Mouse (Mus musculus) forebrain, embryonic 12.5 days (tissue): ENCODE results near the gene 2010111I01Rik. TPM values are rescaled to one million over a fixed set of nuclear protein-coding genes. Genes with fewer than 3 reads are reported as not detected.

Experiments used
- ATAC-seq: fragments of 200-750 bp; cut with Nextera tagmentation; 2 replicates; pipeline ENCODE4 v1.8.0; 2017; ENCODE audit warnings: moderate TSS enrichment; ENCODE audit not compliant: low FRiP score
- H3K27ac ChIP-seq: fragments of 300-500 bp; sonication (generic); 2 replicates; pipeline ENCODE4 v1.5.1; 2016; ENCODE audit warnings: mild to moderate bottlenecking
- H3K27me3 ChIP-seq: fragments of 300-500 bp; sonication (generic); 2 replicates; pipeline ENCODE4 v1.6.1; 2016; ENCODE audit warnings: mild to moderate bottlenecking
- H3K36me3 ChIP-seq: fragments of 300-500 bp; sonication (generic); replicated peaks from 2 replicates; pipeline ENCODE4 v1.6.1; 2016; ENCODE audit warnings: mild to moderate bottlenecking
- H3K4me1 ChIP-seq: fragments of 300-500 bp; sonication (generic); 2 replicates; pipeline ENCODE4 v1.6.1; 2016
- H3K4me2 ChIP-seq: fragments of 300-500 bp; sonication (generic); 2 replicates; pipeline ENCODE4 v1.6.1; 2016; ENCODE audit warnings: mild to moderate bottlenecking, moderate library complexity
- H3K4me3 ChIP-seq: fragments of 300-500 bp; sonication (generic); replicated peaks from 2 replicates; pipeline ENCODE4 v1.5.1; 2016; ENCODE audit warnings: mild to moderate bottlenecking
- H3K9ac ChIP-seq: fragments of 300-500 bp; sonication (generic); 2 replicates; pipeline ENCODE4 v1.6.1; 2016; ENCODE audit warnings: mild to moderate bottlenecking
- H3K9me3 ChIP-seq: fragments of 300-500 bp; sonication (generic); 2 replicates; pipeline ENCODE4 v1.6.1; 2016
- WGBS: fragments of 180-500 bp; shearing (Covaris S2); methylation state at CpG from one replicate; pipeline ENCODE4 v1.1.7; 2016; 5-methylcytosine and 5-hydroxymethylcytosine counted together
- polyA plus RNA-seq: library from polyadenylated mRNA; unstranded; fragments of >200 nt; fragmentation: Nextera tagmentation; extraction: Ambion mirVana; gene quantifications from 2 replicates; pipeline ENCODE4 v1.2.1, GENCODE M21; 2016

2010111I01Rik gene
- polyA plus RNA-seq, 1 experiment from 2014 or later = 34.3 TPM

DNA sequence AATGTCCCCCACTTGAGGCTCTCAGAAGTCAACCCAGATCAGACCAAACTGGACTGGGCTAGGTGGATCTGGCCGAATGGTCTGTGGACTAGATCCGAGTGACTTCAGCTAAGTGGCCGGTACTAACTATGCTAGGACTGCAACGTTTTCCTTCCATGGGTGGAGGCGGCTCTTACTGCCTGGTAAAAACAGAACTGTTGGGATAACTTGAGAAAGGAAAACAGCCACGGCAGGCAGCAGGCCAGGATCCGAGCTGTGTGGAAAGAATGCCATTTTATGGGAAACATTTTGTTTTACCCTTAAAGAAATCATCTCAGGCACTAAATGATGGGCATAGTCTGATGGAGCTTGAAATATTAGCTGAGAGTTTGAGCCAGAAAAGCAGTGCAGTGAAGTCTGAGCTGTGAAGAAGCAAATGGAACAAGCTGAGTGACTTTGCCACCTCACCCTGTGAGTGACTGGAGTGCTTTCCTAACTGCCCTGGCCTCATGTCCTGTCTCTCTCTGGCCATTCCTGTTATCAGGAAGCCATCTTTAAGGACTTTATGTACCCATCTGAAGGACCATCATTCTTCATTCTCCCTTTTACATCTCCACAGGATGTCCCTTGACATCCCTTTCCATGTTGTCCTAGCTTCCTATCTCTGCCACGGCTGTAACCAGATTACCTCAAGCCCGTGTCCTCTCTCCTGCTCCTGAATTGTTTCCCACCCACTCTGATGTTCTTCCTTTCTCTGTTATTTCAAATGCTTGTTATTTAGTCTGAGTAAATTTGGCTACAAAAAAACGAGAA is 277.9 kb downstream of the 2010111I01Rik start:
- no peak for ATAC-seq
- Histone ChIP-seq H3K4me1 (peaks cover 35% of the 10 kb centered on the region), H3K4me3 (no peak overlapping the region), H3K9me3 (no peaks in the 10 kb centered on the region), H3K9ac (no peak overlapping the region), H3K36me3 (no peaks in the 10 kb centered on the region), H3K4me2 (no peak overlapping the region), H3K27me3 (0 out of 2 replicates have a peak, but pooled peaks cover 3% of the 10 kb centered on the region), H3K27ac (no peak overlapping the region)
- 85% methylated on average over 10 of the region's 10 CpGs for WGBS

DNA sequence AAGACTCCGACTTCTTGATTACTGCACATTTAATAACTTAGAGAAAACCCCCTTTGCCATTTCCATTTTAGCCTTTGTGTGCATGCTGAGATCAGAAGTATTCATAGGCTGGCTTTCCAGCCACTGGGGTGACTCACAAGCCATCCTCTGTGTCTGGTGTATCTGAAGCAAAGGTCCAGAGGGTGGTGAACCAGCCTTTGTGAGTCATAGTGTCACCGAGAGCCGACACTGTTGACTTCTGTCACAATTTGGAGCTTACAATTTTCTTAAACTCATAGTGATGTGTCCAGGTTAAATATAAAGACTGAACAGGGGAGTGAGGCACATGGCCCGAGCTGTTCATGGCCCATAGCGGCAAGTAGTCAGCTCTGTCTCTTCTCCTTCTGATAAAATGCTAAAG is 278.9 kb downstream of the 2010111I01Rik start:
- WGBS = 80% methylated on average over 5 of the region's 5 CpGs
- no peak for ATAC-seq
- H3K27ac ChIP-seq = no peak overlapping the region
- no peaks in the 10 kb centered on the region for H3K9me3 ChIP-seq
- H3K4me3 ChIP-seq = no peak overlapping the region
- no peak overlapping the region for H3K4me2 ChIP-seq
- no peaks in the 10 kb centered on the region for H3K36me3 ChIP-seq
- H3K9ac ChIP-seq = no peak overlapping the region
- peaks cover 35% of the 10 kb centered on the region for H3K4me1 ChIP-seq
- H3K27me3 ChIP-seq = 0 out of 2 replicates have a peak, but pooled peaks cover 3% of the 10 kb centered on the region

DNA sequence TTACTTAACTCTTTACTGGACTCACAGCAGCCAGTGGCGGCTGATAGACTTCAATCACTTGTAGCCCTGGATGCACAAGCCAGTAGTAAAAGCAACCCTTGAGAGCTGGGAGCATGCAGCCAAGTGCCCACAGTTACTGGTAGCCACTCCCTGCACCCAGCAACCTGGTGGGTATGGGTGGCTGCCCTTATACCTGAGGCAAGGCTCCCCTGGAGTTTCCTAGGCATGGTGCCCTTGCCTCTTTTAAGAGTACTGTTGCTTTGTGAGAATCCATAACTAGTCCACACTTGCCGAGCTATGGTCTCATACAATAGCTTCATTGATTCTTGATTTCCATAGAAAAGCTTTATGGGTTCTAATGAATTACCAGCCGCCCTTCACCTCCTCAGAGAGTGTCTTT is 279.7 kb downstream of the 2010111I01Rik start:
- Histone ChIP-seq H3K9ac (no peak overlapping the region), H3K9me3 (no peaks in the 10 kb centered on the region), H3K4me1 (peaks cover 29% of the 10 kb centered on the region), H3K4me3 (no peak overlapping the region), H3K4me2 (no peak overlapping the region), H3K27ac (no peak overlapping the region), H3K36me3 (no peaks in the 10 kb centered on the region), H3K27me3 (0 out of 2 replicates have a peak, but pooled peaks cover 3% of the 10 kb centered on the region)
- 34% methylated on average over 3 of the region's 3 CpGs for WGBS
- no peak for ATAC-seq

DNA sequence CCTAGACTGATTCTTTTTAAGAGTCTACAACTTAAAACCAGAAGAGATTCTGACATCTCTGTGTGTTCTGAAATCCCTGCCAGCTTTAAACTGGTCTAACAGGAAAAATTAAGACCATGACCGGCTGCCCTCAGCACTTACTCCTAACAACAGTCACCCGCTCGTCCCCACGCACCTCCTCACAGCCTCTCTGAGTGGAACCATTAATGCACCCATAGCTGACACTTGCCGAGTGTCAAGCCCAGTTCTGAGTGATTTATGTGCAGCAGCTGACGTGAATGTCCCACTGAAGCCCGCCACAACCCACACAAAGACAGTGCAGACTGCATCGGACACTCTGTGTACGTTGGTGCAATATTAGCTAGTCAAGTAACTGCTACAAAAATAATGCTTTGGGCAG is 280.5 kb downstream of the 2010111I01Rik start:
- Histone ChIP-seq H3K4me2 (no peak overlapping the region), H3K27ac (peak overlapping the region; percentile 43; the same call in 1 of the 2 replicates), H3K4me1 (peaks cover 26% of the 10 kb centered on the region), H3K36me3 (no peaks in the 10 kb centered on the region), H3K27me3 (0 out of 2 replicates have a peak, but pooled peaks cover 3% of the 10 kb centered on the region), H3K9me3 (no peaks in the 10 kb centered on the region), H3K4me3 (no peak overlapping the region), H3K9ac (no peak overlapping the region)
- 63% methylated on average over 9 of the region's 9 CpGs for WGBS
- no peak for ATAC-seq

DNA sequence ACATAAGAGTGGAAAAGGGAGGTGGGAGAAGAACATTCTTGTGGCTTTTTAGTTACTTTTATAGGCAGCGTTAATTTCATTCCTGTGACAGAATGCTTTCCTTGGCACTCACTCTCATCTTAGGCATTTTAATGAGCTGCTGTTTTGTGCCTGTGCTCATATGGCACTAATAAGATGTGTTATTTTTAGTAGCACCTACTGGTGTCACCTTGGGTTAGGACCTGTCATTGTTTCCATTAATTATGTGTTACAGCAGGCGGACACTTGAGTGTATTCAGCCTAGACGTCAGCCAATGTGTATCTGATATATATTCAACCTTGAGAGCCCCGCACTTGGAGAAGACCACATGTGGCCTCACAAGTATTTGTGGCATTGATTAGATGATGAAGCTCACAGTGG is 281.1 kb downstream of the 2010111I01Rik start:
- peak; percentile 57; the same call in 1 of the 2 replicates for ATAC-seq
- Histone ChIP-seq H3K9ac (no peak overlapping the region), H3K9me3 (no peaks in the 10 kb centered on the region), H3K4me1 (peaks cover 20% of the 10 kb centered on the region), H3K36me3 (no peaks in the 10 kb centered on the region), H3K27ac (no peak overlapping the region), H3K4me3 (no peak overlapping the region), H3K4me2 (no peak overlapping the region), H3K27me3 (0 out of 2 replicates have a peak, but pooled peaks cover 4% of the 10 kb centered on the region)
- WGBS = 46% methylated on average over 4 of the region's 4 CpGs

DNA sequence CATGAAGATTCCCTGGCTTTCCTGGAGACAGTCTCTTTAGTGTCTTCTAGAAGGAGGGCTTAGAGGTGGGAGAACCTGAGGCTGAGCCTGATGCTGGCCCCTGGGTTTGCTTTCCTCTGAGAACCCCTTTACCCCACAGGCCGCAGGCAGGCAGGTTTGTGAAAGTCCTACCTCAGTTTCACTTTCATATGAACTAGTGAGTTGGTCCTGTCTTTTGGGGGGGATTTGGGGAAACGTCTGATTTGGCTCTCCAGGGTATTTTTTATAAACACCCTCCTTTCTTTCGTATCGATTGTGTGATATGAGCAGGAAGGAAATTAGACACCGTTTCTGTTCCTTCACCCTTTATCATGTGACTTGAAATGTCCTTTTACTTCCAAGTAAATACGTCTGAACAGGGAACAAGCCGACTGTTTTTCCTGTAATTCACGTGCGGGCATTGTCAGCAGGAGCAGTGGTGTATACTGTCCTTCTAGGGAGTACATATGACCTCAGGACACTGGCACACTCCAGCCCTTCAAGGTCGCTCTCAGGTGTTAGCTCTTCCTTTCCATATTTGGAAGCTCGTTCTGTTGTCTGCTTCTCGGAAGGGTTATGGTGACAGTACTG is 281.7 kb downstream of the 2010111I01Rik start:
- Histone ChIP-seq H3K36me3 (no peaks in the 10 kb centered on the region), H3K27ac (no peak overlapping the region), H3K4me2 (no peak overlapping the region), H3K4me1 (peaks cover 19% of the 10 kb centered on the region), H3K4me3 (no peak overlapping the region), H3K9me3 (no peaks in the 10 kb centered on the region), H3K27me3 (0 out of 2 replicates have a peak, but pooled peaks cover 4% of the 10 kb centered on the region), H3K9ac (no peak overlapping the region)
- WGBS = 86% methylated on average over 12 of the region's 12 CpGs
- ATAC-seq = no peak

DNA sequence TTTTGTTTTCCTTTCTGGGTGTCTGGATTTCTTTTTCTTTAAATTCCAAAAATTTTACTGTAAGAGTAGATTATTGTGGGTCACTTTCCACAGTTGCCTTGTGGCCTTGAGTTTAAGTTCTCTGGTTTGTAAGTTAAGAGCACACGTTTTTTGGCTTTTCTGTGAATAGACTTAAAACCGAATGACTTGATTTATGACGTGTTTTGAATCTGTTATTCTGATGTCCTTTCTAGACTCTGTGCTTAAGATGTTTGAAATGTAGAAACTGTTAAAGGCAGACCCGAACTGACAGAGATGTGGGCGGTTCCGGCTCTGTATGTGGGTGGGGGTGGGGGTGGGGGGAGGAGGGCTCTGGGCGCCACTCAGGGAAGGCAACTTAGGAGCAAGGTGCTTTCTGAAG is 282.3 kb downstream of the 2010111I01Rik start:
- Histone ChIP-seq H3K4me3 (no peak overlapping the region), H3K9me3 (no peaks in the 10 kb centered on the region), H3K9ac (no peak overlapping the region), H3K27me3 (0 out of 2 replicates have a peak, but pooled peaks cover 2% of the 10 kb centered on the region), H3K4me1 (peaks cover 20% of the 10 kb centered on the region), H3K27ac (no peak overlapping the region), H3K4me2 (no peak overlapping the region), H3K36me3 (no peaks in the 10 kb centered on the region)
- 77% methylated on average over 7 of the region's 7 CpGs for WGBS
- ATAC-seq = no peak

DNA sequence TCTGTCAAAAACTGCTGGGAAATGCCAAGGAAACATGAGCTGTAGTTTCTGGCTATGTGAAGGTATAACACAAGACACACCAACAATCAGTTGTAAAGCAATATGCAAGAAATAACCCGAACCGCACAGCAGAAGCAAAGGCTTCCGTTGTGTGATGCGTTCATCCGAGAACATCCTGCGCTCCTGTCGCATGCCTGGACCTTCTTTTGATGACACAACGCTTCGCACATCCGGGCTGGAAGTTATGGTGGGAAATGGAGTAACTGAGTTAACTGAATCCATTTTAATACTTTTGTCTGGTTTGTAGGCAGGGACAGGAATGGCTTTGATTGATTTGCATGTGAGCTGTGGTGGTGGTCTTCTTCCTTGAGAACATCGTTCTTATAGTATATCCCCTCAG is 282.9 kb downstream of the 2010111I01Rik start:
- Histone ChIP-seq H3K9me3 (no peaks in the 10 kb centered on the region), H3K27me3 (0 out of 2 replicates have a peak, but pooled peaks cover 2% of the 10 kb centered on the region), H3K4me1 (peaks cover 20% of the 10 kb centered on the region), H3K27ac (no peak overlapping the region), H3K4me3 (no peak overlapping the region), H3K36me3 (no peaks in the 10 kb centered on the region), H3K9ac (no peak overlapping the region), H3K4me2 (no peak overlapping the region)
- ATAC-seq = no peak
- WGBS = 94% methylated on average over 11 of the region's 11 CpGs

DNA sequence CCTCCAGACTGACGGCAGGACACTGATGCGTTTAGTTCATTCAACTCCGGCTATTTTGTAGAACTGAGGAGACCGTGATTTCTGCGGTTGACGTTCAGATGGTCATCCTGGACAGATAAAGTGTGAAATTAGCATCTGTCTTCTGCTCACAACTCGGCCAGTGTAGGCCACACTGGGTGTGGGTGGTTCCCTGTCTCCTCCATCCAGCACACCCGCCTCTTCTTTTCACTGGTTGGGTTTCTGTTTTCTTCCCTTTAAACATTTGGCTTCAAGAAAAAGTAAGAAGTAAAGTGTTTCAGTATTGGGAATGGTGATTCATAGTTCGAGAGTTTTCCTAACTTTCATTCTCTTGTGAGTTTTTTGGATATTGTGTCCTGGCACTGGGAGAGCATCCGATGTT is 283.6 kb downstream of the 2010111I01Rik start:
- Histone ChIP-seq H3K27ac (no peak overlapping the region), H3K4me2 (no peak overlapping the region), H3K27me3 (0 out of 2 replicates have a peak, but pooled peaks cover 2% of the 10 kb centered on the region), H3K9ac (no peak overlapping the region), H3K9me3 (no peaks in the 10 kb centered on the region), H3K36me3 (no peaks in the 10 kb centered on the region), H3K4me3 (no peak overlapping the region), H3K4me1 (peaks cover 20% of the 10 kb centered on the region)
- 91% methylated on average over 10 of the region's 10 CpGs for WGBS
- no peak for ATAC-seq

DNA sequence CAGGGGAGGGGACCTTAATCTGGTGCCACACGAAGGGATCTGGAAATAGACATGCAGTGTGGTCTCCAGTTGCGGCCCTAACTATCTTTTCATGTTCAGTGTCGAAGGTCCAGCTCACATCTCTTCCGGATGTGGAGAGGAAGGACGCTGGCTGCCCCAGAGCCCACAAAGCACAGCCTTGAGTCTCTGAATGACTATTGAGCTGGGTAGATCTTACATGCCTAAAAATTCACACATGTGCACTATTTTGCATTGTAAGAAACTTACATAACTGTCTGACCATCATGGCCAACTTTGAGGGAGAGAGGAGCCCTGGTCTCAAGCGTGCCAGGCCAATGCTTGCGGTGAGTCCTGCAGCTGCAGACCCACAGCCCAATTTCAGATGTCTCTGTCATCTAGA is 284.5 kb downstream of the 2010111I01Rik start:
- H3K27me3 ChIP-seq = 0 out of 2 replicates have a peak, but pooled peaks cover 2% of the 10 kb centered on the region
- H3K4me3 ChIP-seq = no peak overlapping the region
- H3K4me2 ChIP-seq = no peak overlapping the region
- no peak overlapping the region for H3K9ac ChIP-seq
- no peak overlapping the region for H3K27ac ChIP-seq
- peaks cover 13% of the 10 kb centered on the region for H3K4me1 ChIP-seq
- no peak for ATAC-seq
- no peaks in the 10 kb centered on the region for H3K9me3 ChIP-seq
- H3K36me3 ChIP-seq = no peaks in the 10 kb centered on the region
- 95% methylated on average over 7 of the region's 7 CpGs for WGBS

DNA sequence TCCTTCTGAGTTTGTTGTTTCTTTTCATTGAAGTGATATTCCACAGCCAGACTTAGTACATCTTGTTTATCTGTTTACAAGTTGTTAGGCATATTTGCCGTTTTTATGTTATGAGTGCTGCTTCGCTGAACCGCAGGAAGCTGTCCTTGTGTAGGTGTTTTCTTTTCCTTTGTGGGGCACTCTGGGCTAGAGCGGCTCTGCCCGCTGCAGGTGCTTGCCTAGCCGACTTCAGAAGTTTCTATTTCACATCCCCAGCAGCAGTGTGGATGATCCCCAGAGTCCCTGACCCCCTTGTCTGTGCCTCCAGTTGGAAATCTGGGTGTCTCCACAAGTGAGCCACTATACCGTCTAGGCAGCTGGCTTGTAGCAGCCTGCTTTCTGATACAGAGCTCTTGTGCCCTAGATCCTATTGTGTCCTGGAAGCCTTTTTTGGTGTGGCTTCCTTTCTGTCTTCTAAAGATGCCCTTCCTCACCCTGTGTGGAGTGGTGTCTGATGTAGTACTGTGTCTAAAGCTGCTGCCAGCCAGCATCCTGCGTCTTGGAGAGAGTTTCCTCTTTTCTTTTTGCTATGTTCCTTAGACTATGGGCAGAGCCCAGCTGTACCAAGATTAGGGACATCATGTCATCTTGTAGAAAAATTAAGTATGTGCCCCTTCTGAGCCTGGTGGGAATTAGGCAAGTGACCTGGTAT is 285.2 kb downstream of the 2010111I01Rik start:
- no peaks in the 10 kb centered on the region for H3K9me3 ChIP-seq
- H3K27me3 ChIP-seq = 0 out of 2 replicates have a peak, but pooled peaks cover 2% of the 10 kb centered on the region
- H3K4me2 ChIP-seq = no peak overlapping the region
- H3K9ac ChIP-seq = no peak overlapping the region
- no peak for ATAC-seq
- 88% methylated on average over 8 of the region's 8 CpGs for WGBS
- no peak overlapping the region for H3K27ac ChIP-seq
- H3K4me3 ChIP-seq = no peak overlapping the region
- H3K4me1 ChIP-seq = peaks cover 7% of the 10 kb centered on the region; the same call in 1 of the 2 replicates
- H3K36me3 ChIP-seq = peaks cover 3% of the 10 kb centered on the region; the same call in 1 of the 2 replicates

DNA sequence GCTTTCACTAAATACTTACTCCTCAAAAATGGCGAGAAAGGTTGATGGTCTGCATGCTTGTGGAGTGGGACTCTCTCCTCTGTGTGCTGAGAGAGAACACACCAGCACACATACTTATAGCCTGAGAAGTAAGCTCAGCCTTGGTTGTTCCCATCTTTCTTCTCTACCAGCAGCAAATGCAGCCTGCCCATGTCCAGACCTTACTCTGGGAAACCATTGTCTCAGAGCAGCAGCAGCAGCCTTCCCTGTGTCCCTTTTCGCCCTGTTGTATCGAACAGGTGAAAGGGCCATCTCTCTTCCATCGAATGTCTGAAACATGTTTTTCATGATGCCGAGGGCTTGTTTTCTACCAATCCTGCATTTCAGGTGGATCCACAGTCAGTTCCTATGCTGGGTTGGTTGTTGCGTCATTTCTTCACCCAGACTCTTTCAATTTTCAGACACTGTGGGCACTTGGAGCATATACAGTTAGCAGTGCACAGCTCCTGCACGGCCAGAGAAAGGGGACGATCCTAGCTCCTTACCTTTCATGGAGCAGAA is 285.8 kb downstream of the 2010111I01Rik start:
- no peak overlapping the region for H3K9ac ChIP-seq
- H3K4me2 ChIP-seq = no peak overlapping the region
- H3K4me3 ChIP-seq = no peak overlapping the region
- 91% methylated on average over 8 of the region's 8 CpGs for WGBS
- H3K36me3 ChIP-seq = peaks cover 3% of the 10 kb centered on the region; the same call in 1 of the 2 replicates
- H3K4me1 ChIP-seq = peaks cover 3% of the 10 kb centered on the region; the same call in 1 of the 2 replicates
- no peak overlapping the region for H3K27ac ChIP-seq
- 0 out of 2 replicates have a peak, but pooled peaks cover 2% of the 10 kb centered on the region for H3K27me3 ChIP-seq
- no peaks in the 10 kb centered on the region for H3K9me3 ChIP-seq
- no peak for ATAC-seq
